Mouse (Mus musculus) heart, postnatal 36 days (tissue): Measurements from ENCODE around the gene Lemd1. TPM values are rescaled to one million over a fixed set of nuclear protein-coding genes. Genes with fewer than 3 reads are reported as not detected.

Source experiments
- DNase-seq, 2 experiments: peaks; one replicate each; pipeline ENCODE4 v3.0.0; 2021 to 2022
- intact Hi-C: fragments of 180-260 bp; cut with DNase I; formaldehyde crosslinking; loops from one replicate; pipeline ENCODE4 v1.15.1; 2025
- total RNA-seq, 2 experiments: library from RNA; stranded (reverse); gene quantifications; 2 replicates each; pipeline ENCODE4 v1.2.3; 2021

Gene Lemd1
- total RNA-seq, 2 experiments from 2014 or later = not detected

DNA sequence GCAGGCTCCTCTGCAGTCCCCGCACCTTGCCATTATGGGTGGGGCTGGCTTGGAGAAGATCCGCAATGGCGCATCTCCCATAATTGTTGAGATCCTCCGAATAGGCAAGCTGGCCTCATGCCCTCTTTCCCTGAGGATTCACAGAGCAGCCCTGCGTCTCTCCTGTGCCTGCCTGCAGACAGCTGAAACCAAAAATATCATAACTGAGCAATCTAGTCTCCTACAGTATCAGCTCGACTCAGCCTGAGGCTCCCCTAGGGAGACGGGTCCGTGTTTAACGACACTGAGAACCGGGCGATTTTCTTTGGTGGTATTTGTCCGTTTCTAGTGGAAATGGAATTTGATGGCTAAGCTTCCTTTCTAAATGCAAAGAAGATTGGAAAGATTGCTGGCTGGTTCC lies 8.7 kb downstream of the Lemd1 start:
- DNase-seq = no peak
- intact Hi-C loops = no loop called here

DNA sequence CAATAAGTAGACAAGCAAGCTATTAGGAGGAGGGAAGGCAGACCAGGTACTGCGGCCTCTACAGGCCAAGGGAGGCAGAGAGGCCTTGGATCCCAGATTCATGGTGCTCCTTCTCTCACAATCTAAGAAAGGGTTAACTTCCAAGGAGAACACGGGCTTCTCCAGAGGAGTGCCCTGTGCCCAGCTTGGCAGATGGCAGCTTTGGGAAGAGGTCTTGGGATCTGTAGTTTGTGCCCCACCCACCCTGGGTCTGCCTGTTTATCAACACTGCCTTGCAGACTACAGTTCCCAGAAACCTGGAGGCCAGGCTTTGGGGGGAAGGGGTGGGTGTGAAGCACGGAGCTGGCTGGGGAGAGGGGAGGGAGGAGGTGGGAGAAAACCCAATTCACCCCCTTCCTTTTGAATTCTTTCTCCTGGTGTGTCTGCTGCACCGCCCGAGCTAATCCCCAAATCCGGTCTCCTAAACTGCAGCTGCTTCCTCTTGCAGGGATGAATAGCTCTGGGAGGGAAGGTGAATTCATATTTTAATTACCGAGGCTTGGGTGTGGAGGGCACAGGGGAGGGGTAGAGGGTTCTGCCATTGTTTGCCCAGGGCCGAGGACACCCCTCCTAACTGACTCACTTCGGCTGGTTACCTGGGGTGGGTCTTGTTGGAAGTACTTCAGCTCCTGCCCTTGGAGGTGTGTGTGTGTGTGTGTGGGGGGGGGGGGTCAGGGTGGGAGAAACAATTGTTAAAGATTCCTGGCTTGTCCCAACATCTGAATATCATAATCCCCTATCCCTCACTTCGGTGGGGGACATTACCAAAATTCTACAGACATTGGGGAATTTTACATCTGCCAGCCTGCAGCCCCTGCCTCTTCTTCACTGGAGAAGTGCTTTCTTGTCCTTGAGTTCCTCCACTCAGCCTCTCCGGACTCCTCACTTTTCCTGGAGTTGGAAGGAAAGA lies 9.6 kb downstream of the Lemd1 start:
- intact Hi-C loops = no loop called here

DNA sequence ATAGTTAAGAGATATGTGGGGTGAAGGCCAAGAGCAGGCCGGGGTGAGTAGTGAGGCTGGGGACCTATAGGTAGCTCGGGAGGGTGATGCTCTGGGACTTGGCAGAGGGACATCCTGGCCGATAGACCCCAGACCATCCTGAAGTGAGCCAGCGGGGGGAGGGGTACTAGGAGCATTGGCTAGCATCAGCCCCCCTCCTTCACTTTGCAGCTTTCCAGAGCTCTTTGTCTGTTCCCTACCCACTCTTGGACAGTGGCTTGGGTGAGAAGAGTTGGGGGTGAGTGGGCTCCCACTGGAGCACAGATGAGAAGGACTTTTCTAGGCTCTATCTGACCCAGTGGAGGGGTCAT lies 10.3 kb downstream of the Lemd1 start:
- no peak for DNase-seq
- intact Hi-C loops = no loop called here

More for the DNA sequence above, 9.6 kb downstream of the Lemd1 start:
- DNase-seq = no peak

DNA sequence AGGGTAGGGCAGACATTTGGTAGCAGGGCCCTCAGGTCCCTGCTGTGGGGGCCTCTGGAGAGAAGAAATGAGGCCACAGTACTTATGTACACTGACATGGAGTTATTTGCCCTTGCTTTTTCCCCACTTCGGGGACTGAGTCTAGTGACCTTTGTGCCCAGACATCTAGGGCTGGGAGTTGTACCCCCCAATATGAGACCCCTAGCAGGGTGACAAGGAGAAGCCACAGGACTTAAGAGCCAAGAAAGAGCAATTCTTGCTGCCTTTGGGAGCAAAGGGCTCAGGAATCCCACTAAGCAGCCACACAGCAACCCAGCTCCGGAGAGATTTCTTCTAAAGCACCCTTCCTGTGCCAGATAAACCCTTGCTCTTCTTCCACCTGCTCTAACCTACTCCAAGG lies 10.7 kb downstream of the Lemd1 start:
- no peak for DNase-seq
- intact Hi-C loops = no loop called here

DNA sequence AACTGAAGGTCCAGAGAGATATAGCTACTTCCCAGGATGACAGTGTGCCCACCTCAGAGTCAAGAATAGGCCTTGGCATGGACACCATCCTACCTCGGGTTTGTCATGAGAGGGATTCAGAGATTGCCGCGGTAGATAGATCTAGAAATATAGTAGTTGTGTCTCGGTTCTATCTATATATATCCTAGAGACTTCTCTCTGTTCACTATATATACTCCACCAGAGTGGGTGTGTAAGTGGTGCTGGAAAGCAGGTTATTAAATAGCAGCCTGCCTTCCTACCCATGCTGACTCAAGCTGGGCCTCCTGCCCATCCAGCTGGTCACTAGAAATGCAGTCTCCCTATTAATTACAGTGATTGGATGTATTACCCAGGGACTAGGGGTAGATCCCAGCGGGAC lies 11.5 kb downstream of the Lemd1 start:
- intact Hi-C loops = no loop called here
- no peak for DNase-seq

DNA sequence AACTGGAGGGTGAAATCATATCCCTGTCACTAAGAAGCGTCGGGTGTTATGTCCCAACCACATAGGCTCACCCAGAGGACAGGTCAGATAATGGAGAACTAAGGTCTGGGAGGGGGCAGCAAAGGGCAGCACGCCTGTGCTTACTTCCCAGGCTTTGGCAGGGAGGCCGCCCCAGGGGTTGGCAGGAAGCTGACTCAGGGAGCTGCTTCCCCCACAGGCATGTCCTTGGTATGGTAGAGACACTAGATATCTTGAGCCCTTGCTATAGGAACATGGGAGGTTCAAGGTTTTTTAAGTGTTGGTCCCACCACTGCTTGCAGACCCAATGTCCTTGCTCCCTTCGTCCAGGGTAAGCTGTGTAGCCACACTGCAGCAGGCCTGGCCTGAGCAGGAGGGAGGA lies 14.7 kb downstream of the Lemd1 start:
- intact Hi-C loops = no loop called here
- DNase-seq = no peak

DNA sequence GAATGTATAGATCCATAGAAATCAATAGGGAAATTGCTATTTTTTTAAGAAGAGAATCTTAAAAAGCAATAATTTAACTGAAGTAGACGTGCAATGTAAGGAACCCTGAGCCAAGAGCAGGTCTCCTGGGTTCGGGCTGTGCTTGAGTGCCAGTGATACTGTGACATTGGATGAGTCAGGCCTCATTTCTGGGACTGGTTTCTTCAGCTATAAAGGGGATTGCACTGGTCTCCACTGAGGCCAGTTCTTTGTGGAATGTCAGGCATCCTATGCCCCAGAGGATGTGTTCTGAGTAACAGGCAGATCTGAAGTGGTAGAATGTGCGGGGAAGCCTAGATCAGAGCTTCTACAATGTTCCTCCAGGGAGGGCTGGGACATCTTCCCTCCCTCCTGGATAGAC lies 15.6 kb downstream of the Lemd1 start:
- no peak for DNase-seq
- intact Hi-C loops = no loop called here

DNA sequence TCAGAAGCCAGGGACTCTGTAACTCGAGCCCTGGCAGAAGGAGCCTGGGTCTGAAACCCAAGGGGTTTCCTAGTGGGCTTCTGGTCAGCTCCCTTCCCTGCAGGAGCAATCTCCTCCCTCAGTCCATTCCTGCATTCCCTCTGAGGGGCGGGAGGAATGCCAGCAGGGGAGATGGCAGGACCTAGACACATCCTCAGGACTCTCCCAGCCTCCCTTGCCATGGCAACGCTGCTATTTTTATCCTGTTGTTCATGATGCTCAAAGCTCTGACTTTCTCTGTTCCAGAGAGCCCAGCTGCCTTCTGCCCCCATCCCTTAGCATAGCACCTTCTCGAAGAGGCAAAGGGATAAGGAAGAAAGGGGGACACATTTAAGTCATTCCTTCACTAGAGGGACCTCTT lies 16.9 kb downstream of the Lemd1 start:
- DNase-seq = no peak
- intact Hi-C loops = no loop called here

DNA sequence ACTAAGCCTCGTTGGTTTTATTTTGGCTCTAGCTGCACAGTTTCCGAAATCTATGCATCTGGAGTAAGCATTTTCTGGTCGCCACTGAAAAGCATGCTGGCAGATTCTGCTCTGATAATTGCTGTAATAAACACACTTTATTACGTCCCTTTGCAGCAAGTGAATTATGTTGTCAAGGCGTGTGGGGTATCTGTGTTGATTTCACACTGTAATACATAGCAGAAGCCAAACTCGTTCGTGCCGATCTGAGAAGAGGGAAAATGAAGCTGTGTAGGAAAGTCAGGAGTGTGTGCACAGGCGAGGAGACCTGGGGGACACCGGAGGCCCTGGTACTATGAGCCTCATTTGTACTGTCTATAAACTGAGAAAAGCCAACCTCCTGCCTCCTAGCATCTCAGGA lies 18.2 kb downstream of the Lemd1 start:
- DNase-seq = no peak

DNA sequence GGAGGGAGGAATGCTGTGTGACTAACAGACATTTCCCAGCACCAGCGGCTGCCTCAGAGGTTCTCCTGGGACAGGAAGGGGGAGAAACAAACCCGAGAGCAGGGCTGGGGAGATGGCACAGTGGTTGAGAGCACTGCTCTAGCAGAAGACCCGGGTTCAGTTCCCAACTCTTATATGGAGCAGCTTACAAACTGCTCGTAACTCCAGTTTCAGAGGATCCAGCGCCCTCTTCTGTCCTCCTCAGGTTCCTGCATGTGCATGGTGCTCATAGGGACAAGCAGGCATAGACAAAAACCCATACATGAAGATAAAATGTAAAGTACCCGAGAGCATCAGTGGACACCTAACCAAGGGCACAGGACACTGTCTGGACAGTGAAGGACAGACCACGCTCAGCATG lies 19.7 kb downstream of the Lemd1 start:
- intact Hi-C loops = no loop called here
- DNase-seq = no peak

More for the DNA sequence above, 18.2 kb downstream of the Lemd1 start:
- intact Hi-C loops = no loop called here

DNA sequence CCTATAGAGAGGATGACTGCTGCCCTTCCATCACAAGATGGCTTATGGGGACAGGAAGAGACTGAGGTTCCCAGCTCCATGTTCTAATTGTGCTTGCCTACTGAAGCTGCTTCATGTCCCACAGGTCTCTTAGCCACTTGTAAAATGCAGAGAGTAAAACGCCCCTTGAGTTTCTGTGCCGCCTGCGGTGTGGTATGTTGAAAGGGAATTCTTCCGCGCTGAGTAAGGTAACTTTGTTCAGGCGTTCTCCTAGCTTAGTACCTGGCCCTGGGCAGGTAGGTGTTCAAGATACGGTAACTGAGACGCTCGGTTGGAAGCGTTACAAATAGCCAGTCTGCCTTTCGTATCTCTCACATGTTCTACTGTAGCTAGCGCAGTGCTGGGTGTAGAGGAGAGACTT lies 20.4 kb downstream of the Lemd1 start:
- intact Hi-C loops = no loop called here
- DNase-seq = no peak

DNA sequence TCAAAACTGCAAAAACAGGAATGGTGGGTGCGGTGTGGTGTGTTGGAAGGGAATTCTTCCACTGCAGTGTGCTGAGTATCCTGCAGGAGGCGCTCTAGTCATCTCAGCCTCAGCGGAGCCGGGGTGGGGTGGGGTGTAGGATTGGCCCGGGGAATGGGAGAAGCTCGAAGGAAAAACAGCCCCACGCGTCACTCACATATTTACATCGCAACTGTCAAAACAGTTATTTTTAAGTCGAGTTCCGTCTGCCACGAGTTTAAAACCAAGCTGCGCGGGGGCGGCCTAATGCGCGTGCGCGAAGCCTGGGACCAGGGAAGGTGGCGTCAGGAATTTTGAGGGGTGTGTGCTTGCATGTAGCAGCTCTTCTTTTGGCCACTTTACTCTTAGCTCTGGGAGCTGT lies 21.0 kb downstream of the Lemd1 start:
- peak; percentile 60 to 61 for DNase-seq
- intact Hi-C loops = no loop called here

DNA sequence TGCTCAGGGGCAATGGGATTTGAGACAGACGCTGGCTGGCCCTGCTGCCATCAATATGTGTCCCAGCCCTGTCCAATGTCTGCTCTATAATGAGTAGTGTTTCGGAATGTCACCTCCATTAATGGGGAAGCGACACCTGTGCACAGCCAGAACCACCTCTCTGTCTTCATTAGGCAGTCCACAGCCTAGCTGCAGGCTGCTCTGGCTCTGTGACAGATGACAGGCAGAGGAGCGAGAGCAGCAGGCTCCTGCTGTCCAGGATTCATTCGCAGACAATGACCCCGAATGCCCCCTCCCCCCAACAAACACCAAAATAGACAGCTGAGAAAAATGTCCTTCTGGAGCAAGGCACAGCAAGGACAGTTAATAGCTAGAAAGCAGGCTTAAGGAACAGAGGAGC lies 21.8 kb downstream of the Lemd1 start:
- no peak for DNase-seq
- intact Hi-C loops = no loop called here

DNA sequence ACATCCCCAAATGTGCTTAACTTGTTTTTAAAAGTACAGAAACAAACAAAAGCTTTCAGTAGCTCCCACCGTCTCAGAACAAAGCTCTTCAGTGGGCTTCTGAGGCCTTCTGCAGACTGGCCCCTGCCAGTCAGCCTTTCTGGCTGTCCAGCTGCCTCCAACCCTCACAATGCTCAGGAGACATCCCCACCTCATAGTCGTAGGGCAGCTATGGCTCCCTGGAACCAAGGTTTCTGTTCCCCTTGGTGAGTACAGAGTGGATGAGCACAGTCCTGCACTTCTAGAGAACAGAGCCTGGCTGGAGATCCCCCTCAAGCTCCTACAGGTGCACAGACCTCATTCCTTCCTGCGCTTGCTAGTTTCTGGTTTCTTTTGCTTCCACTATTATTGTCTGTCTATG lies 25.0 kb downstream of the Lemd1 start:
- DNase-seq = no peak
- intact Hi-C loops = no loop called here

DNA sequence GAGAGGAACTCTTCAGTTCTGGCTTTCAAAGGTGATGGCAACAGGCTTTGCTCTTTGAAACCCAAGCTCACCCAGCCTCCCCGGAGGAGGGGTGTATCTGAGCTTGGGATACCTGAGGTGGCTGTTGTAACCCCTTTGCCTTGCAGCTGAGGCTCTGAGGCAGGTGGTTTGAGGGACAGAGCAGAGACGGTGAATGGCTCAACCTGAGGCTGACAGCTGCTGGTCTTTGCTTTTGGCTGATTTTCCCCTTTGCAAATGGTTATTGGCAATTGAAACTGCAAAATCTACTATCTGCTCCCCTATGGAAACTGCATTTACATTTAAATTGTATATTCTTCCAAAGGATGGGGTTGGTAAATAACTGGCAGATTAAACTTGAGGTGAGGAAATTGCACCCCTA lies 30.4 kb downstream of the Lemd1 start:
- DNase-seq = no peak
- intact Hi-C loops = no loop called here

DNA sequence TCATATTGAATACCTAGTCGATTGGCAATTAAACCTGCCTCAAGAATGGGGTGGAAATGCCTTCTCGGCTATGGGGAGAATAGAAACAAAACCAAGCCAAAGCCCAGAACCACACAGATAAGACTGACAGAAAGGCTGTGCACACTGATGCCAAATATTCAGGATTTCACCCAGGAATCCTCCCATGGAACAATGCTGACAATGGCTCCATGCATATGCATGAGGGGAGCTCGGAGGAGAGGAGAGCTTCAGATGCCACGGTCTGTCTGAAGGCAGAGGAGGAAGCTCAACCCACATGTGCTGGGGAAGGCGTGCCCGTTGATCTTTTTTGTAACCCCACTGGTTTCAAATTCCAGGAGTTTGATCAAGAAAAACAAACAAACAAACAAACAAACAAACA lies 30.9 kb downstream of the Lemd1 start:
- no peak for DNase-seq
- intact Hi-C loops = no loop called here

DNA sequence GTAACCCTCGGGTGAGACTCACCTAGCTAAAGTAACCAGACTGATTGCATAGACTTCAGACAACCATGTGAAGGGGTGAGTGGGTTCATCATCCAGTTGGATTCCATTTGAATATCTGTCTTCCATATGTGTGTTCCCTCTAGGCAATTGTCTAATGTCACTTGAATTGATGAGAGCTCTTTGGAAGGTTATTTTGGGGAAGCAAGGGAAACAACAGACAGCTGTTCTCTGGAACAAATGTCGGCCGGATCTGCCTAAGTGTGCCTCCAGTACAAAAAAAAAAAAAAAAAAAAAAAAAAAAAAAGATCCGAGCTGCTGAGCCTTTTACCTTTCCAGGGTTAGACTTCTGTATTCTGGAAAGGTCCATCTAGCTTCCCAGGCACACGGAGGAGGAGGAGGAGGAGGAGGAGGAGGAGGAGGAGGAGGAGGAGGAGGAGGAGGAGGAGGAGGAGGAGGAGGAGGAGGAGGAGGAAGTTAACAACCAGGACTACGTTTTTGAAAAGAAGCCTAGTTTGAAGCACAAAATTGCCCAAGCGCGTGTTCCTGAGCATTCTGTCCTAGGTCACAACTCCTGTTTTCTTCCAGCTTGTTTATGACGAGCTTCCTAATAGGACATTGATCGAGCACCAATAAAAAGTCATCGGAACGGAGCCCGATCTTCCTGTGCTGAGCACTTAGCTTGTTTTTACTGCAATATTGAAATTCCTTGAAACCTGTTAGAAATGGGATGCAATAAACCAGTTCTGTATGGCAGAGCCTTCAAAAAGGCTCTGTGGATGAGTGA lies 35.3 kb downstream of the Lemd1 start:
- intact Hi-C loops = no loop called here
- DNase-seq = no peak

DNA sequence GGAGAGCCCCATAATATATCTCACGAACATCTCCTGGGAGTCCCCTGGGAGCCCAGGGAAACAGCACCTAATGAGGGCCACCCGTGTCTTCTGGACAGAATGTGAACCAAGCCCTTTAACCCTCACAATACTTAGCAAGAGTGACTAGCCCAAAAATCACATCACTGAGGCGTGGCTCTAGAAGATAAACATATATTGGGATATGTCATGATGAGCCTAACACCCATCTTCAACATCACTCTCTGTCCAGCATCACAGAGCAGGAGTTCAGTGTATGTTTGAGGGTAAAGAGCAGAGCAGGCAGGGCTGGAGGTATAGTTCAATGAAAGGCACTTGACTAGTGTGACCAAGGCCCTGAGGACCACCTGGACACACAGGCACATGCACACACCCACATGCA lies 38.4 kb downstream of the Lemd1 start, which contains the start of gene Gm10188:
Gene Gm10188 (minus strand): TSS at position 101 of the 400 bp plus-strand sequence.
- intact Hi-C loops = no loop called here
- no peak for DNase-seq

DNA sequence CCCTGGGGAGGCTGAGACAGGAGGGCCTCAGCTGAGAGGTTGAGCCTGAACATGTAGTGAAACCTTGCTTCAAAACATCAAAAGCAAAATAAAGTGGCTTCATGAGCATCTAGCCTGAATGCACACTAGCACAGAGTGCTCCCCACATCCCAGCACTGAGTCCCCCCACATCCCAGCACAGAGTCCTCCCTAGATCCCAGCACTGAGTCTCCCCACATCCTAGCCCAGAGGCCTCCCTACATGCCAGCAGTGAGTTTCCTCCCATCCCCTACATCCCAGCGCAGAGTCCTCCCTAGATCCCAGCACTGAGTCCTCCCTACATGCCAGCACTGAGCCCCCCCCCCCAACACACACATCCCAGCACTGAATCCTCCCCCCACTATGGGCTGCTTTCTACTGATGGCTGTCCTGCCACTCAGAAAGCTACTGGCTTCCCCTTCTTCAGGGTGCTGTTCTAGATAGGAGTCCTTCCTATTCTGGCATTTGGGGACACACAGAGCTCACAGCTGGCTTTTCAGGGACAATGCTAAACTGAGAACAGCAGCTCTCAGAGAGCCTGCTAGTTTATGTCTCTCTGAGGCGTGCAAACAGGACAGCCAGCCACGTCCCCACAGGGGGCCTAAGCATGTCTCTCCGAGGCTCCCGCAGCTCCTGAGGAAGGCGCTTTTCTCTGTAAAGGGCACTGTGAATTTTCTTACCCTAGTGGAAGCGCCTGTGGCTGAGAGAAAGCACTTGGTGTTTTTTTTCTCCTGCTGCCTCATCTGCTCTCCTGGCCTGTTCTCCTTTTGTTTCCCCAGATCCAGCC lies 40.4 kb downstream of the Lemd1 start:
- intact Hi-C loops = no loop called here
- DNase-seq = no peak

DNA sequence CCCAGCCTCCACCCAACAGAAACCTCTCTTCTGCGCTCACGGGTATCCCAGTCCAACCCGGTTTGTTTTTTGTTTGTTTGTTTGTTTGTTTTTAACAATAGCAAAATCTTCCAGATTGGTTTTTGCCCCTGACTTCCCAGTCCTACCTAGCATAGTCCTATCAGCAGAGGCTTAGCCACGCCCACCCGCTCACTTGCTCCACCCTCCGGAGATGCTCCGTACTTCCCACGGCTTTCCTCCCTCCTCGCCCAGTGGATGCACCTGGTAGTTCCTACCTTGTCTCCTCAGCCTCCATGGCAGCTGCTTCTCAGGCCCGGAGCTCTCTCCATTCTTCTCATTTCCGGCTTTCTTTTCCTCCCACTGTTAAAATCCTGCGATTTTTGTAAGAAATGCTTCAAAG lies 42.3 kb downstream of the Lemd1 start:
- no peak for DNase-seq
- intact Hi-C loops = no loop called here

DNA sequence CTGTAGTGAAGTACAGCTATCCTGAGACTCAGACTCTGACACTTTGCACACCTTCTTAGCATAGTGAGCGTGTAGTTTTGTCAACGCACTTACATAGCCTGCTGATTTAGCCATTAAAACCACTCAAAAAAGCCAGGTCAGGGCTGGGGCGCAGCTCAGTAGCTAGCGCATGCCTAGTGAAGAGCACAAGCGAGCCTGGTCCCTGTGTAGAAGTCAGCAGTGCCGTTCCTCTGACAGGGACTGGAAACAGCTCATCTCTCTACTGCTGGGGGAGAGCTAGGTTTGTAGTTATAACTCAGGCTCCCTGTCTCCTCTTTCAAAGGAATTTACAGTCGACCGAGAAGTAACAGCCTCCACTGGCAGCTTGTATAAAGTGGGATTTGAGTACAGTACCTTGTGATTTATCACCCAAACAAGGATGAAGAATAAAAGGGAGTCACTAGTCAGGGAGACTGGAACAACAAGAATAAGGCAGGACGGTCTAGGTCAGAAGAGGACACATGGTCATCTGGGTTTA lies 43.6 kb downstream of the Lemd1 start:
- no peak for DNase-seq
- intact Hi-C loops = loop anchor here (5.0 kb wide), 1 partner anchor 122 kb away; no protein-coding TSS in a partner anchor
